Mouse (Mus musculus) testis, adult 2 months (tissue): ENCODE measurements around the gene Sumf1. TPM values are rescaled to one million over a fixed set of nuclear protein-coding genes. Genes with fewer than 3 reads are reported as not detected.

Experiments used
- H3K27ac ChIP-seq: fragments of 200-500 bp; 2 replicates; pipeline ENCODE4 v1.5.1; 2012; ENCODE audit warnings: low read depth, low read length; ENCODE audit not compliant: control insufficient read depth, insufficient read depth
- H3K27me3 ChIP-seq: fragments of 200-500 bp; 2 replicates; pipeline ENCODE4 v1.6.1; 2012; ENCODE audit warnings: mild to moderate bottlenecking, low read length, moderate library complexity; ENCODE audit not compliant: control insufficient read depth, insufficient read depth
- H3K36me3 ChIP-seq: fragments of 200-500 bp; 2 replicates; pipeline ENCODE4 v1.6.1; 2012; ENCODE audit warnings: mild to moderate bottlenecking, low read length; ENCODE audit not compliant: control insufficient read depth, insufficient read depth
- H3K4me1 ChIP-seq: fragments of 200-500 bp; 2 replicates; pipeline ENCODE4 v1.6.1; 2012; ENCODE audit warnings: low read length; ENCODE audit not compliant: control insufficient read depth, insufficient read depth
- H3K4me3 ChIP-seq: fragments of 200-500 bp; 2 replicates; pipeline ENCODE4 v1.5.1; 2012; ENCODE audit warnings: low read depth, mild to moderate bottlenecking, low read length, moderate library complexity, mixed read lengths; ENCODE audit not compliant: control insufficient read depth
- CTCF ChIP-seq: fragments of 200-500 bp; IDR thresholded peaks from 2 replicates; pipeline ENCODE4 v1.5.1; 2012; ENCODE audit warnings: low read depth, mild to moderate bottlenecking, inconsistent platforms, low read length, moderate library complexity; ENCODE audit not compliant: control insufficient read depth, insufficient read depth, insufficient replicate concordance
- POLR2A ChIP-seq: fragments of 200-500 bp; IDR thresholded peaks from 2 replicates; pipeline ENCODE4 v1.6.1; 2012; ENCODE audit warnings: low read depth, mild to moderate bottlenecking, inconsistent platforms, low read length, moderate library complexity; ENCODE audit not compliant: control insufficient read depth
- polyA plus RNA-seq: library from polyadenylated mRNA; depleted of rRNA; stranded (reverse); fragments of >200 nt; gene quantifications from 2 replicates; pipeline ENCODE4 v1.2.3, GENCODE M21; 2012

Gene Sumf1
- polyA plus RNA-seq, 1 experiment: 9.2 TPM

DNA sequence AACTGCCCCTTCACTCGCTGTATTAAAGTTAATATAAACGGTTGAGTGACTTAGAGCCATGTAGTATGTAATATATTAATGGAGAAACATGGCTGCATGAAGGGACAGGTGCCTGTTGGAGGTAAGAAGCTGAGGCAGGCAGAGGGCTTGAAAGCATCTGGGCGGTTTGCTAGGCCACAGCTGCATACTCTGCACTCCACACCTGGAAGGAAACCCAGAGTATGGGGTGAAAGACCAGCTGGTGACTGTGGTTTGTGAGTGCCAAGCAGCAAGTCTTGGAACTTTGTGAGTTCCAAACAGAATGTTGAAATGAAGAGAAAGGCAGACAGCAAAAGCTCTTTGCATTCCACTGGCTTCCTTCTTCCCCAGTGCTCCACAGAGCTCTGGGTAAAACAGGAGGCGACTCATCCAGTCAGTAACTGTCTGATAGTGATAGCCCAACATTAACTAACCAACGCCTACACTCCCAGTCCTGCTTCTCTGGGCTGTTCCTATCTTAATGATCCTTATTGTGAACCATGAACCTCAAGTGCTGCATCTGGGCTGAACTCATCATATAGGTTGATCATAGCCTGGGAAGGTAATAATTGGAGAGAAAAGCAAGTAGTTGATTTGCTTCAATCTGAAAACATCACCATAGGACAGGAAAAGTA lies 21.7 kb upstream of the Sumf1 start:
- no peaks in the 10 kb centered on the region for H3K36me3 ChIP-seq
- no peaks in the 10 kb centered on the region for H3K4me1 ChIP-seq
- H3K27me3 ChIP-seq: no peaks in the 10 kb centered on the region
- no peak overlapping the region for H3K4me3 ChIP-seq
- TF ChIP-seq POLR2A (no peak), CTCF (no peak)
- no peak overlapping the region for H3K27ac ChIP-seq

DNA sequence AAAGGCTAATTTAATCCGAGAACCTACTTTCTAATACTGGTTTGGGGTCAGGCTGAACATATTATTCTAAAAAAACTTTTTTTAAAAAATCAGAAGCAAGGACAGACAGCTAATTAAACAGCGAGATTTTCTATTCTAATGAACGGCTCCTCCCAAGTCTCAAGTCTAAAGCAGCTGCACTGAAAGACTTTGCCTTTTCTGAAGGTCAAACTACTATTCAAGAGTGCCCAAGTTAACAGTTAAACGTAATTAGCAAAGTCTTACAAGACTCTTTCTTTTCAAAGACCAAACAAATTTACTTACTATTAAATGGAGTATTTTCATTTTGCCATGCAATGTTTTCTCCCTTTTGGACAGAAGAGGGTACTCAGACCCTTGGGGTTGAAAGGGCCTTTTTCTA lies 20.8 kb upstream of the Sumf1 start:
- Histone ChIP-seq H3K27me3 (no peaks in the 10 kb centered on the region), H3K36me3 (no peaks in the 10 kb centered on the region), H3K4me3 (no peak overlapping the region), H3K4me1 (no peaks in the 10 kb centered on the region), H3K27ac (no peak overlapping the region)
- no peak for TF ChIP-seq CTCF
- TF ChIP-seq POLR2A: no peak

DNA sequence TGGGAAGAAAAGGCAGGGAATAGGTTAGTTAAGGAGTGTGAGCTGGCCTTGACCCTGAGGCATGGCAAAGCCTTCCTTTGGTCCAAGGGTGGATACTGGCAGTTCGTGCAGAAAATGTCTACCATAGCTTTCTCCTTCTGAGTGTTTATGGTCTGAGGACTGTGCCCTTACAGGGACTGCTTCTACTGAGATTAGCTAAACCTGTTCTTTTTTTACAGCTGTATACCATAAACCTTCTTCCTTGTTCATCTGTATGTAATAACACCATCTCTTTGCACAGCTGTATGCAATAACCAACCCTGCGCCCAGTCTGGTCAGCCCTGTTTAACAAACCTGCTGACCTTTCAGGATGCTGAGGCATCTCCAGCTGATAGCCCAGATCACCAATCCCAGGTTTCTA lies 18.9 kb upstream of the Sumf1 start:
- H3K4me3 ChIP-seq: no peak overlapping the region
- H3K27me3 ChIP-seq: no peaks in the 10 kb centered on the region
- no peak for TF ChIP-seq CTCF
- no peak for TF ChIP-seq POLR2A
- no peaks in the 10 kb centered on the region for H3K4me1 ChIP-seq
- no peaks in the 10 kb centered on the region for H3K36me3 ChIP-seq
- no peak overlapping the region for H3K27ac ChIP-seq

DNA sequence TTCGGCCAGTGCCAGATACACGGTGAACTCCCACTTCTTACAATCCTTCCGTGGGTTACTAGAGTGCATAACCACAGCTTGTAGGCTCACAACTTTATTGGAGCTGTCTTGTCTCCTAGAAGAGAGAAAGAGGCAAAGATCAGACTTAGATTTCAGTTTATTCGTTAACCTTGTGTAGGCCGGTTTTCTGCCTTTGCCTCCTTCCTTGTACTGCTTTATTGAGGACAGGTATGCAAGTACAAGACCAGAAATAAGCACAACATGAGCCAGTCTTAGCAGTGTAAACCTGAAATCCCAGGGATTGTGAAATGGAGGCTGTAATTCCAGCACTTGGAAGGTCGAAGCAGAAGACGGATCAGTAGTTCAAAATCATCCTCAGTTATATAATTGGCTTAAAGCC lies 12.9 kb upstream of the Sumf1 start:
- Histone ChIP-seq H3K36me3 (no peaks in the 10 kb centered on the region), H3K4me1 (no peaks in the 10 kb centered on the region), H3K27me3 (no peaks in the 10 kb centered on the region), H3K27ac (no peak overlapping the region), H3K4me3 (no peak overlapping the region)
- TF ChIP-seq CTCF (no peak), POLR2A (no peak)

DNA sequence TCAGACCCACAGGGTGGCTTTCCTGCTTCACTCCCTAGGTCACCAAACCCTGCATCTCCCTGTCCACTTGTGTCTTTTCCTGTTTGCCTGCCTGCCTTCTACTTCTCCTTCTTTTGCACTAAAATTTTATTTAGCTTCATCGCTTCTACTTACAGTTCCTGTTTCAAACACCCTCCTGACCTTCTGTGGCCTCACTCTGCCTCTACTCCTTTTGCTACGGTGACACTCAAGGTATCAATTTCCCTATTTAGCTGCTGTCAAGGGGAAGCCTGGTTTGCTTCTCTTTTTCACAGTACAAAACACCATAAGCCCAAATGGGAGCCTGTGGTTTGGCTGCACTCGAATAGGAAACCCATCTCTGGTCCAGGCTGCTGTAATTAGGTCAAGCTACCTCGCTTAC lies 11.7 kb upstream of the Sumf1 start:
- Histone ChIP-seq H3K4me3 (no peak overlapping the region), H3K36me3 (no peaks in the 10 kb centered on the region), H3K4me1 (no peaks in the 10 kb centered on the region), H3K27ac (no peak overlapping the region), H3K27me3 (no peaks in the 10 kb centered on the region)
- no peak for TF ChIP-seq CTCF
- no peak for TF ChIP-seq POLR2A

DNA sequence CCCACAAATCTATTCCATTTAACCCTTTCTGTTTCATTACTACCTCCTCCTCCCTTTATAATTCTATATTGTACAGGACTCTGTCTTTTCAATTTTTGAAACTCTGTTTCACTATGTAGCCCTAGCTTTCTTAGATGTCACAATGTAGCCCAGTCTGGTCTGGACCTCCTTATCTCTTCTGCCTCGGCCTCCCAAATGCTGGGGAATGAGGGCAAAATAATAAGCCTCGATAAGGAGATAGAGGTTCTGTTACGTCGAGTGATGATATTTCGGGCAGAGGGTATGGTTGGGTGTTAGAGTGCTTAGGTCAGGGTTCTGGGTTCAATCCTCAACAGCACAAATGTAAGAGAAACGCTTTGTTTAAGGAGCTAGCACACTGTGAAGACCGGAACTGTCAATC lies 11.3 kb upstream of the Sumf1 start:
- no peaks in the 10 kb centered on the region for H3K27me3 ChIP-seq
- TF ChIP-seq POLR2A (no peak), CTCF (no peak)
- H3K36me3 ChIP-seq: no peaks in the 10 kb centered on the region
- no peak overlapping the region for H3K27ac ChIP-seq
- H3K4me1 ChIP-seq: no peaks in the 10 kb centered on the region
- no peak overlapping the region for H3K4me3 ChIP-seq

DNA sequence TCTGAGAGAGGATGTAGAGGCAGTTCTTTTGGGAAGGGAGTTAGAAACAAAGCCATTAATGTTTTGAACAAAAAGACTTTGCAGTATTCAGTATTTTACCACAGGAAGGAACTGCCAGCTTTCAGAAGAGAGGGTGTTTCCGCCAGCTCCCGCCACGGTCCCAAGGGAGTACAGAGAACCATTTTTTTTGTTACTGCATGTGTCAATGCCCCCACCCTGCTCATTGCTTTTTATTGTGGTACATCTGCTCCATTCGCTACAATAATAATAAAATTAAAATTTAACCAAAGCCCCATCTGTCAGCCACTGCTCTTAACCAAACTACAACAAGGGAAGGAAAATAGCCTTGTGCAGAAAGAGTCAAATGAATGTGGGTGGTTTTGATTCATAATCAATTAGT lies 7.2 kb upstream of the Sumf1 start:
- H3K27me3 ChIP-seq: no peaks in the 10 kb centered on the region
- no peaks in the 10 kb centered on the region for H3K4me1 ChIP-seq
- H3K36me3 ChIP-seq: no peaks in the 10 kb centered on the region
- no peak overlapping the region for H3K4me3 ChIP-seq
- H3K27ac ChIP-seq: no peak overlapping the region
- TF ChIP-seq CTCF: no peak
- no peak for TF ChIP-seq POLR2A

DNA sequence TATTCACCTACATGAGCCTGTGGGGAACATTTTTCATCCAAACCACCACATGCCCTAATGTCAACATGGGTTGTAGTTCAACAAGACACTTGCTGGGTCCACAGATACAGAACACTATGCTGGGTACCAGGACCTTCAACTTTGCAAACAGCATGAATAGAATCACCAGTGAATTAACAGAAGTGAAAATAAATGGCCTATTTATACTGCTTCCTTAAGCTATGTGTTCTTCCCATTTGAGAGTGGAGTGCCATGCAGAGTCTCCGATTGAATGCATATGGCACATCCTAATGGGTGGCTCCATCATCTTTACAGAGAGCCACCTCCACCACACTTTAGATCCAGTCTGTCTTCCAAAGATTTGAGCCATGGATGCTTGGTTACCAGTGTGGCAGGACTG lies 5.3 kb upstream of the Sumf1 start:
- Histone ChIP-seq H3K36me3 (no peaks in the 10 kb centered on the region), H3K27ac (no peak overlapping the region), H3K27me3 (no peaks in the 10 kb centered on the region), H3K4me1 (no peaks in the 10 kb centered on the region), H3K4me3 (no peak overlapping the region)
- no peak for TF ChIP-seq POLR2A
